Mouse (Mus musculus) kidney, embryonic 16.5 days (tissue): ENCODE measurements around the gene Inpp5b. TPM values are rescaled to one million over a fixed set of nuclear protein-coding genes. Genes with fewer than 3 reads are reported as not detected.

Source experiments
- ATAC-seq: fragments of 200-750 bp; cut with Nextera tagmentation; 2 replicates; pipeline ENCODE4 v1.8.0; 2017; ENCODE audit warnings: moderate TSS enrichment; ENCODE audit not compliant: low FRiP score, low TSS enrichment
- H3K27ac ChIP-seq: fragments of 300-500 bp; sonication (generic); 2 replicates; pipeline ENCODE4 v1.5.1; 2014; ENCODE audit warnings: low read length
- H3K27me3 ChIP-seq: fragments of 300-500 bp; sonication (generic); 2 replicates; pipeline ENCODE4 v1.6.1; 2014; ENCODE audit warnings: low read length, control low read depth, mixed read lengths; ENCODE audit not compliant: insufficient read depth
- H3K36me3 ChIP-seq: fragments of 300-500 bp; sonication (generic); 2 replicates; pipeline ENCODE4 v1.6.1; 2014; ENCODE audit warnings: low read length, control low read depth, mixed read lengths; ENCODE audit not compliant: insufficient read depth
- H3K4me1 ChIP-seq: fragments of 300-500 bp; sonication (generic); 2 replicates; pipeline ENCODE4 v1.6.1; 2014; ENCODE audit warnings: low read length, control low read depth, mixed read lengths; ENCODE audit not compliant: insufficient read depth
- H3K4me2 ChIP-seq: fragments of 300-500 bp; sonication (generic); replicated peaks from 2 replicates; pipeline ENCODE4 v1.6.1; 2014; ENCODE audit warnings: low read depth, low read length
- H3K4me3 ChIP-seq: fragments of 300-500 bp; sonication (generic); 2 replicates; pipeline ENCODE4 v1.5.1; 2014; ENCODE audit warnings: mild to moderate bottlenecking, low read length
- H3K9ac ChIP-seq: fragments of 300-500 bp; sonication (generic); replicated peaks from 2 replicates; pipeline ENCODE4 v1.6.1; 2014; ENCODE audit warnings: low read length
- H3K9me3 ChIP-seq: fragments of 300-500 bp; sonication (generic); 2 replicates; pipeline ENCODE4 v1.6.1; 2016; ENCODE audit warnings: low read length, control low read depth
- WGBS: fragments of 180-500 bp; shearing (Covaris S2); extraction: QIAGEN DNeasy Blood & Tissue Kit; methylation state at CpG from one replicate; pipeline ENCODE4 v1.1.7; 2014; 5-methylcytosine and 5-hydroxymethylcytosine counted together
- polyA plus RNA-seq: library from polyadenylated mRNA; unstranded; fragments of >200 nt; fragmentation: Nextera tagmentation; extraction: Ambion mirVana; gene quantifications from 2 replicates; pipeline ENCODE4 v1.2.1, GENCODE M21; 2015

The Inpp5b gene
- polyA plus RNA-seq, 1 experiment from 2014 or later = 35.0 TPM

DNA sequence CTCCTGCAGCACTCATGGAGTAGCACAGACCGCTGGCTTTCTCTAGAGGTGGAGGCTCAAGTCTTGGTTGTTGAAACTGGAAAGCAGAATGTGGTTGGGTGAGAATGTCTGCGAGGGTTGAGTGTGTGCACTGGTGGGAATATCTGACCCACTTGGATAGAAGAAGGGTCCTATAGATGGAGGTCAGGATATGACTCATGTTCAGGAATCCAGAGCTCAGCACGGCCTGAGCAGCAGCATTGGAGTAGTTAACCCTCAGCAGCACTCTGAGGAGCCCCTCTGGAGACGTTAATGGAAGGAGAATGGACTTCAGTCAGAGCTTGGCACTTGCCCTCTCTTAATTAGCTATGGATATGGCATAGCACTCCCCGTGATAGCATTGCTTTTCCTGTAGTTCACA lies 88.0 kb downstream of the Inpp5b start:
- H3K9me3 ChIP-seq = no peaks in the 10 kb centered on the region
- ATAC-seq = no peak
- H3K36me3 ChIP-seq = peaks cover 25% of the 10 kb centered on the region; the same call in 1 of the 2 replicates
- no peak overlapping the region for H3K4me2 ChIP-seq
- H3K27ac ChIP-seq = no peak overlapping the region
- H3K27me3 ChIP-seq = no peaks in the 10 kb centered on the region
- 67% methylated on average over 5 of the region's 5 CpGs for WGBS
- H3K4me3 ChIP-seq = no peak overlapping the region
- no peaks in the 10 kb centered on the region for H3K4me1 ChIP-seq
- H3K9ac ChIP-seq = no peak overlapping the region

DNA sequence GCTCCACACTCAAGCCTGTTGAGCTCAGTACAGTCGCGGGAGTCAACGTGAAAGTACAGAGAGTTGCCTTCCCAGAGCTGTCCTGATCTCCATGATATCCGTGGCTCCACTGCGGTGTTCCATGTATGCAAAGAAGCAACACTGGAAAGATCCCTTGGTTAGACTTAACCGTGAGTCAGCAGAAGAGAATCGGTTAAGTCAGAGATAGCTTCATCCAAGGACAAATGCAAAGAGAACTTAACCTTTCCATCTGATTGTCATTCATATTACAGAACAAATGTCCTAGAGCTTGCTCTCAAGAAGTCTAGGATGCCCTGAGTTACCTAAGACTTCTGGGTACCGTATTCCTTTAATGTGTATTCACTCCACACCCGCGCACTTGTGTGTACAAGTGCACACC lies 91.1 kb downstream of the Inpp5b start:
- Histone ChIP-seq H3K4me1 (no peaks in the 10 kb centered on the region), H3K36me3 (peaks cover 15% of the 10 kb centered on the region)
- WGBS = 94% methylated on average over 10 of the region's 10 CpGs

DNA sequence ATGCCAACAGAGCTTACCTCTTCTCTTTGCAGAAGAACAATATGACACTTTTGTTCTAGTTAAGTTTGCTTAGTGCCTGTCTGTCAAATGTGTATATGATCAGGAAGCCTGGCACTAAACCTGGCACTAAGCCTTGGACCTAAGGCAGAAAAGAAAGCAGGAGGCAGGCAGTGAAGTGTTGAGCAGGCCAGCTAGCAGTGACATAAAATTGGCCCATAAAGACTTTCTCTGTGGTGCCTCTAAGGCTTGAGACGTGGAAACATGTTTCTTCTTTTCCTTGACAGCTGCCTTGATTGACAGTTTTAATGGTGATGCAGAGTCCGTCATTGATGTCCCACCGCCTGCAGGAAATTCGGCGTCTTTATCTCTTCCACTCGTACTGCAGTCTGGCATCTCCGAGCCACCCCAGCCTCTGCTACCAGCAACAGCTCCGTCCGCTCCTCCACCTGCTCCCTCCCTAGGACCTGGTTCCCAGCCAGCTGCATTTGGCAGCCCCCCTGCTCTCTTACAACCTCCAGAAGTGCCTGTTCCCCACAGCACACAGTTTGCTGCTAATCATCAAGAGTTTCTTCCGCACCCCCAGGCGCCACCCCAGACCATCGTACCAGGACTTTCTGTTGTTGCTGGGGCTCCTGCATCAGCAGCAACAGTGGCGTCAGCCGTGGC lies 96.5 kb downstream of the Inpp5b start:
- Histone ChIP-seq H3K4me3 (no peak overlapping the region), H3K27me3 (no peaks in the 10 kb centered on the region), H3K9me3 (peaks cover 4% of the 10 kb centered on the region), H3K4me1 (no peaks in the 10 kb centered on the region), H3K9ac (no peak overlapping the region), H3K36me3 (peaks cover 42% of the 10 kb centered on the region), H3K4me2 (no peak overlapping the region), H3K27ac (no peak overlapping the region)
- 88% methylated on average over 14 of the region's 14 CpGs for WGBS
- no peak for ATAC-seq

More for the DNA sequence above, 91.1 kb downstream of the Inpp5b start:
- Histone ChIP-seq H3K4me3 (no peak overlapping the region), H3K4me2 (no peak overlapping the region), H3K27ac (no peak overlapping the region), H3K9ac (no peak overlapping the region), H3K9me3 (no peaks in the 10 kb centered on the region), H3K27me3 (no peaks in the 10 kb centered on the region)
- ATAC-seq = no peak

DNA sequence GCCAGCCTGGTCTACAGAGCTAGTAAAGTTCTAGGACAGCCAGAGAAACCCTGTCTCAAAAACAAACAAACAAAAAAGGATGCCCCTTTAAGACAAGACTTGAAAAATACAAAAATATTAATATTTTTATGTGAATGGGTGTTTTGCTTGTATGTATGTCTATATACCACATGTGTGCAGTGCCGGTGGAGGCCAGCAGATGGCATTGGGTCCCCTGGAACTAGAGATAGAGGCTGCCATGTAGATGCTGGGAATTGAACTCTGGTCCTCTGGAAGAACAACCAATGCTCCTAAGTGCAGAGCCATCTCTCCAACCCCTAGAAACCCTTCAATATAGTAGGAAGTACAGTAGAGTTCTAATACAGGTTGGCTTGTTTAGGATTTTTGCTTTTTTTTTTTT lies 99.3 kb downstream of the Inpp5b start:
- Histone ChIP-seq H3K36me3 (peaks cover 37% of the 10 kb centered on the region), H3K27me3 (no peaks in the 10 kb centered on the region), H3K9ac (no peak overlapping the region), H3K4me2 (no peak overlapping the region), H3K4me3 (no peak overlapping the region), H3K9me3 (peaks cover 4% of the 10 kb centered on the region), H3K4me1 (no peaks in the 10 kb centered on the region), H3K27ac (no peak overlapping the region)
- 100% methylated on average over 1 of the region's 1 CpGs for WGBS
- no peak for ATAC-seq

DNA sequence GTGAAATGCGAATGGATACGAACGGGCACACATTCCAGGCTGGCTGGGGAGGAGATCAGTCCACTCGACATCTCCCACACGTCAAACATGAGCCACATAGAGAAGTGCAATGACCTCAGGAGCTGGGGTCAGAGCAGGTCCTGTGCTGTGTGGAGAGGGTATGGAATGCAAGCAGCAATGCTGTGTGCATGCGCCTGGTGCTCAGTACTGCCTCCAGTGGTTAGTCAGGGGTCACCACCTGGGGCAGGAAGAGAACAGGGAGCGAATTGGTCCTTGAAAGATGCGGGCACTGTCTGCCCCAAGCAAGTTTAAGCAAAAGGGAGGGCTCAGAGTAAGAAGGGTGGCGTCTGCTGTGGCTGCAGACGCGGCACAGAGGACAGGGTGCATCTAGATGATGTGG lies 101.8 kb downstream of the Inpp5b start:
- WGBS = 50% methylated on average over 11 of the region's 11 CpGs
- Histone ChIP-seq H3K27me3 (no peaks in the 10 kb centered on the region), H3K9ac (no peak overlapping the region), H3K4me3 (no peak overlapping the region), H3K36me3 (peaks cover 30% of the 10 kb centered on the region), H3K9me3 (peaks cover 4% of the 10 kb centered on the region), H3K4me1 (0 out of 2 replicates have a peak, but pooled peaks cover 4% of the 10 kb centered on the region), H3K4me2 (no peak overlapping the region), H3K27ac (no peak overlapping the region)
- peak; percentile 37; the same call in 1 of the 2 replicates for ATAC-seq

DNA sequence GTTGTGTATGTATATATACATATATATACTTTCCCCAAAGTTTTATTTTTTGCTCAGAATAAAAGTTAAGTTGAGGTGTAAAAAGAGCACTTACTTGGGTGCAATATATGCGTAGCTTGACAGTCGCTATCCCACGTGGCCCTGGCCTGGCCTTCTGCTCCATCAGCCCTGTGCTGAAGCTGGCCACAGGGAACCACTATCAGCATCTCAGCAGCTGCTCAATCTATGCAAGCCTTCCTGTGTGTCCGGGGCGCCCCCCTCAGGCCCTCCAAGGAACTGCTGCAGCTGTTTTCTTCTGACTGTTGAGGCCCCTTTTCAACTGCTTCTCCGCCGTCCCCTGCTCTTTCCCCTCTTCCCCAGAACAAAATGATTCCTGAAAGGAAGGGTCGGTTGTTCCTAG lies 105.9 kb downstream of the Inpp5b start:
- Histone ChIP-seq H3K36me3 (peaks cover 6% of the 10 kb centered on the region; the same call in 1 of the 2 replicates), H3K9ac (no peak overlapping the region), H3K27me3 (no peaks in the 10 kb centered on the region), H3K4me2 (no peak overlapping the region), H3K27ac (no peak overlapping the region), H3K4me3 (no peak overlapping the region), H3K4me1 (peaks cover 21% of the 10 kb centered on the region), H3K9me3 (no peaks in the 10 kb centered on the region)
- 12% methylated on average over 8 of the region's 8 CpGs for WGBS
- no peak for ATAC-seq

DNA sequence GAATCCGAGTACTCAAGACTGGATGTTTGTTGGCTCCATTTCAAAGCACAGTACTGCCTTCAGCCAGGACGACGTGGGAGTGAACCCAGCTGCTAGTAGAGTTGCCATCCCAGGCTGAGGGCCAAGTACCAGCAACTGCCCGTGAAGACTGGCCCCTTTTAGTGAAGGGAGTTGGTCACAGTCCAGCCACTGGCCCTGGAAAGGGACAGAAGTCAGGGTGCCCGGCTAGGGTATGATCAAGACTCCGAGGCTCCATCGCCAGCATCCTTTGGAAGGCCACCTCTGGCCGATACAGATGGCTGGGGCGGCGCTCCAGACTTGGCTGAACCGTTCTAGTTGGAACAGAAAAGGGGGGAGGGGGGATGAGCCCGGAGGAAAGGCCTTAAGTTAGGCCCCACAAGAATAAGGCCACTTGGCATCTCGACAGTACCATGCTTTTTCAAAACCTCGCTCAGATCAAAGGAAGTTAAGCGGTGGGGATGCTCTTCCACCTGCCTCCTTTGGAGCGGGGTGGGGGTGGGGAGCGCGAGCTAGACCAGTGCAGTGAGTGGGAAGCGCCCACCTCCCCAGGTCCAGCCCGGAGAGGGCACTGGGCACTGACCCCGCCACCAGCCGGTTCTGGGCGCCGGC lies 108.1 kb downstream of the Inpp5b start:
- Histone ChIP-seq H3K9me3 (no peaks in the 10 kb centered on the region), H3K27ac (peak overlapping the region; percentile 82), H3K4me3 (peak overlapping the region; percentile 96), H3K4me1 (peaks cover 22% of the 10 kb centered on the region), H3K9ac (peak overlapping the region; percentile 90), H3K36me3 (peaks cover 16% of the 10 kb centered on the region; the same call in 1 of the 2 replicates), H3K4me2 (peak overlapping the region; percentile 64), H3K27me3 (no peaks in the 10 kb centered on the region)
- WGBS = under 1% methylated on average over 24 of the region's 24 CpGs
- peak; percentile 62 for ATAC-seq

DNA sequence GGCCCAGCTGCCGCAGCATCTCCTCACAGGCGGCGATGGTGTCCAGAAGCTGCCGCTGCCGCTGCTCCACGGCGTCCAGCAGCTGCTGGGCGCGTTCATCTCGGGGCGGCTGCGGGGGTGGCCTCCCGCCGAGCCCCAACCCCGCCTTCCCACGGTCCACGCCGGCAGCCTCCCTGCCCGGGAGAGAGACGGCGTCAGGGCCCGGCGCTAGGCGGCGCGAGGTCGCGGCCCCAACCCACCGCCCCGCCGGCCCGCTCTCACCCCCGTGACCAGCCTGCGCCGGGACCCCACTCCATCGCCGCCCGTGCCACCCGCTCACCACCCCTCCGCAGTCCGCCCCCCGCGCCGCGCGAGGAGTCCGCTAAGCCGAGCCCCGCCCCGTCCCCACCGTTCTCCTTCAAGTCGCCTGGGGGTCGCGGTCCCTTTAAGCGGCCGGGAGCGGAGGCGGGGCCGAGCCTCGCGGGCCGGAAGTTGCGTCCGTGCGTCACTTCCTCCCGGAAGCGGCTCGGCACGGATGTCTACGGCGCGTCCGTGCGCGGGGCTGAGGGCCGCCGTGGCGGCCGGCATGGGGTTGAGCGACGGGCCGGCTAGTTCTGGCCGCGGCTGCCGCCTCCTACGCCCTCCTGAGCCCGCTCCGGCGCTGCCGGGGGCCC lies 108.7 kb downstream of the Inpp5b start, which contains the start of gene Yrdc:
Gene Yrdc (plus strand): TSS at position 419 of the 653 bp plus-strand sequence.
- peaks cover 17% of the 10 kb centered on the region; the same call in 1 of the 2 replicates for H3K36me3 ChIP-seq
- peaks cover 22% of the 10 kb centered on the region for H3K4me1 ChIP-seq
- WGBS = under 1% methylated on average over 66 of the region's 90 CpGs
- peak within 1 kb of the TSS; percentile 90 for H3K9ac ChIP-seq
- peak; percentile 93 for ATAC-seq
- peak within 1 kb of the TSS; percentile 96 for H3K4me3 ChIP-seq
- H3K4me2 ChIP-seq = peak within 1 kb of the TSS; percentile 95
- H3K27me3 ChIP-seq = no peaks in the 10 kb centered on the region
- no peaks in the 10 kb centered on the region for H3K9me3 ChIP-seq
- H3K27ac ChIP-seq = peak within 1 kb of the TSS; percentile 82
